Mouse (Mus musculus) spleen, adult 2 months (tissue): Measurements from ENCODE around the gene Epb41l1. TPM values are rescaled to one million over a fixed set of nuclear protein-coding genes. Genes with fewer than 3 reads are reported as not detected.
"Not testable (repeated sequence)": the region's sequence is repeated elsewhere in the genome, so short reads cannot be mapped to it uniquely, and the experiment has no call there.

Experiments used
- DNase-seq, 2 experiments: peaks; one replicate each; pipeline versions ENCODE4 v3.0.0 to v3.0.0-alpha.2; 2012 to 2021; ENCODE audit warnings: low spot score in 2 of 2, low read depth in 1 of 2
- H3K27ac ChIP-seq: fragments of 200-500 bp; 2 replicates; pipeline ENCODE4 v1.5.1; 2012; ENCODE audit warnings: low read length, inconsistent platforms; ENCODE audit not compliant: insufficient read depth
- H3K27me3 ChIP-seq: fragments of 200-500 bp; 2 replicates; pipeline ENCODE4 v1.6.1; 2012; ENCODE audit warnings: mild to moderate bottlenecking, moderate library complexity, low read length, inconsistent platforms; ENCODE audit not compliant: control insufficient read depth, insufficient read depth
- H3K36me3 ChIP-seq: fragments of 200-500 bp; 2 replicates; pipeline ENCODE4 v1.6.1; 2012; ENCODE audit warnings: mild to moderate bottlenecking, low read length, inconsistent platforms; ENCODE audit not compliant: control insufficient read depth, insufficient read depth
- H3K4me1 ChIP-seq: fragments of 200-500 bp; 2 replicates; pipeline ENCODE4 v1.6.1; 2011; ENCODE audit warnings: inconsistent platforms; ENCODE audit not compliant: control insufficient read depth, insufficient read depth, insufficient read length
- H3K4me3 ChIP-seq: fragments of 200-500 bp; 2 replicates; pipeline ENCODE4 v1.5.1; 2011; ENCODE audit warnings: mild to moderate bottlenecking, inconsistent platforms; ENCODE audit not compliant: insufficient read depth, insufficient read length; ENCODE audit errors: extremely low read depth
- CTCF ChIP-seq: fragments of 200-500 bp; IDR thresholded peaks from 2 replicates; pipeline ENCODE4 v1.5.1; 2011; ENCODE audit warnings: mild to moderate bottlenecking, inconsistent platforms; ENCODE audit not compliant: insufficient read depth, insufficient read length, insufficient replicate concordance; ENCODE audit errors: extremely low read depth
- POLR2A ChIP-seq: fragments of 200-500 bp; IDR thresholded peaks from 2 replicates; pipeline ENCODE4 v1.6.1; 2011; ENCODE audit warnings: low read depth, low read length, inconsistent platforms
- WGBS: fragments of 180-500 bp; shearing (Covaris S2); methylation state at CpG from one replicate; pipeline ENCODE4 v1.1.7; 2018; 5-methylcytosine and 5-hydroxymethylcytosine counted together
- polyA plus RNA-seq: library from polyadenylated mRNA; depleted of rRNA; stranded (reverse); fragments of >200 nt; gene quantifications from 2 replicates; pipeline ENCODE4 v1.2.3, GENCODE M21; 2012; rRNA removed

Gene Epb41l1
- 3.2 and 4.4 TPM in 2 replicates for polyA plus RNA-seq

DNA sequence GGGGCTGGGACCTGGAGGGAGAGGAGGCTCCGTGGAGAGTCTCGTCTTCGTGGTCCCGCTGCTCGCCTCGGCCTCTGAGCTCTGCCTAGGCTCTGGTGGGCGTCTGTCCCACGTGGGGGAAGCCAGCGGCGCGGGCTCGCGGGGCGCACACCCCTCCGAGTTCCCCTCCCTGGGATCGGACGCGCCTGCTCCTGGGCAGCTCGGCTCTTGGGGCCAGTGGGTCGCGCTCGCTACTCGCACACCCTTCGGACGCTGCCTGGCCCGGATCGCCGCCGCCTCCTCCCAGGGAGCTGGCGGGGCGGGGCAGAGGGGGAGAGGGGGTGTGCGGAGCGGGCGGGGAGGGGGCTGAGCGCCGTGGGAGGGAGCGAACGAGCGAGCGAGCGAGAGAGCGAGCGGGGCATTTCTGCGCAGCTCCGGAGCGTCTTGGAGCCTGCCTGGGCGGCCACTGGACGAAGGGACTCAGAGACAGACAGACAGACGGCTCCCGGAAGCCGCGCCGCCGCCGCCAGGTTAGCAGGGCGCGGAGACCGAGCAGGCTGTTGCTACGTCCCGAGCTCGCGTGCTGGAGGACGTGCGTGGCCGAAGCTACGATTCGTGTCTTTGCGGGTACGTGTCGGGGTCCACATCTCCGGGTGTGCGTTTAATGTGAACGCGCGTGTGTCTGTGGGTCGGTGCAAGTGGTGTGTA is at the start of gene Epb41l1:
Gene Epb41l1, plus strand, starts transcription at position 216 of the 687 bp plus-strand sequence.
- 2% methylated on average over 71 of the region's 76 CpGs for WGBS
- TF ChIP-seq POLR2A (no peak), CTCF (no peak)
- Histone ChIP-seq H3K27ac (no peak within 1 kb of the TSS), H3K27me3 (peaks cover 9% of the 10 kb centered on the region), H3K36me3 (no peaks in the 10 kb centered on the region), H3K4me3 (peak within 1 kb of the TSS; percentile 61), H3K4me1 (peaks cover 8% of the 10 kb centered on the region)
- DNase-seq = peak in 1 of 2 experiments; percentile 12

DNA sequence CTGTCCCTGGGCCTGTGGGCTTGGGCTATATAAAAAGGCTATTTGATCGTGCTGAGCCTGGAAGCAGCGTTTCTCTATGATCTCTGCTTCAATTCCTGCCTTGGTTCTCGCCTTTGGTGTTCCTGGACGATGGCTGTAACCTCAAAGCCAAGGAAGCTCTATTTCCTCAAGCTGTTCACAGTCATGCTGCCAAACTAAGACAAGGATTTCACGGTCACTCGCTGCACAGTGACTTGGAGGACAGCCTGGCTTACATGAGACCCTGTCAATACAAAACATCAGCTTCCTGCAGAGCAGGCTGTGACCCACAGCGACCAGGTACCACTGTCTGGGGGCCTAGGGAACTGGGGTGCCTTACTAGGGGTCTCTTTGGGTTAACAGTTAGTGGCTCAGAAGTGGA is 43.8 kb upstream of the Epb41l1 start:
- WGBS = 82% methylated on average over 7 of the region's 7 CpGs
- no peaks in the 10 kb centered on the region for H3K36me3 ChIP-seq
- H3K27me3 ChIP-seq = no peaks in the 10 kb centered on the region
- H3K4me1 ChIP-seq = no peaks in the 10 kb centered on the region
- DNase-seq = no peak
- TF ChIP-seq POLR2A (no peak), CTCF (no peak)
- H3K27ac ChIP-seq = no peak overlapping the region; the same call in 1 of the 2 replicates
- no peak overlapping the region for H3K4me3 ChIP-seq

GRCm38 (mm10) chr2:156379929-156380328 is 40.8 kb upstream of the Epb41l1 start:
- 93% methylated on average over 10 of the region's 10 CpGs for WGBS
- TF ChIP-seq POLR2A = no peak
- Histone ChIP-seq H3K27ac (no peak overlapping the region), H3K36me3 (no peaks in the 10 kb centered on the region), H3K27me3 (no peaks in the 10 kb centered on the region), H3K4me1 (no peaks in the 10 kb centered on the region), H3K4me3 (no peak overlapping the region)
- DNase-seq = no peak

- Histone ChIP-seq H3K36me3 (no peaks in the 10 kb centered on the region), H3K4me1 (no peaks in the 10 kb centered on the region), H3K4me3 (no peak overlapping the region), H3K27me3 (no peaks in the 10 kb centered on the region), H3K27ac (no peak overlapping the region)
- no peak for DNase-seq
- 90% methylated on average over 4 of the region's 4 CpGs for WGBS
- no peak for TF ChIP-seq CTCF
- no peak for TF ChIP-seq POLR2A
Measured at GRCm38 (mm10) chr2:156381350-156381749, 39.4 kb upstream of the Epb41l1 start.

DNA sequence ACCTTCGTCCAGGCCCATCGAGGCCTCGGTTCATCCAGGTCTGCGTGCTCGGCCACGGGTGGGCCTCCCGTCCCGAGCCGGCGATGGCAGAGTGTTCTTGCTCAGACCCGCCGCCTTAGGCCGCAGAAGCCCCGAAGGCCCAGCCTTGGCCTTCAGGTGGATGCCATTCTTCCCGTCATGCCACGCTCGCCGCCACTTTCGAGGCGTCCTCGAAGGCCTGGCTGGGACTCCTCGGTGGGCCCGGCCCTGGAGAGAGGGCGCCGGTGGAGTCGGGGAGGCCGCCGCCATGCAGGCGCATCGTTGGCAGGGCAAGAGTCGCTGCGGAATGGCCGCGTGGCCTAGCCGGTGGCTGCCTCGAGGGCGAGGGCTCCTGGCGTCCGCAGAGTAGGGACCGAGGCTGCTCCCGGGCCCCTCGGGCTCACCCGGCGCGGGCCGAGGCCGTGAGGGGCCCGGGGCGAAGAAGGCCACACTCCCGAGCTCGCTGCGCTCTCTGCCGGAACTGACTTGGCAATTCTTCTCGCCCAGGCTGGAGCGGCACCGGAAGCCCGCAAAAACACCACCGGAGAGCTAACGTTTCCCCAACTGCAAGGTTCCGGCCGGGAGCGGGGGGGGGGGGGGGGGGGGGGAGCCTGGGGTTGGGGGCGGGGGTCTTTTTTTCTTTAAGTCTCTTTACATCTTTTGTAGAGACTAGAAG is 28.1 kb upstream of the Epb41l1 start:
- DNase-seq = peak; percentile 54 to 58
- not testable (repeated sequence) for H3K27ac ChIP-seq, H3K4me1 ChIP-seq, H3K36me3 ChIP-seq, H3K27me3 ChIP-seq
- peak overlapping the region; percentile 49 for H3K4me3 ChIP-seq
- WGBS = under 1% methylated on average over 18 of the region's 63 CpGs

DNA sequence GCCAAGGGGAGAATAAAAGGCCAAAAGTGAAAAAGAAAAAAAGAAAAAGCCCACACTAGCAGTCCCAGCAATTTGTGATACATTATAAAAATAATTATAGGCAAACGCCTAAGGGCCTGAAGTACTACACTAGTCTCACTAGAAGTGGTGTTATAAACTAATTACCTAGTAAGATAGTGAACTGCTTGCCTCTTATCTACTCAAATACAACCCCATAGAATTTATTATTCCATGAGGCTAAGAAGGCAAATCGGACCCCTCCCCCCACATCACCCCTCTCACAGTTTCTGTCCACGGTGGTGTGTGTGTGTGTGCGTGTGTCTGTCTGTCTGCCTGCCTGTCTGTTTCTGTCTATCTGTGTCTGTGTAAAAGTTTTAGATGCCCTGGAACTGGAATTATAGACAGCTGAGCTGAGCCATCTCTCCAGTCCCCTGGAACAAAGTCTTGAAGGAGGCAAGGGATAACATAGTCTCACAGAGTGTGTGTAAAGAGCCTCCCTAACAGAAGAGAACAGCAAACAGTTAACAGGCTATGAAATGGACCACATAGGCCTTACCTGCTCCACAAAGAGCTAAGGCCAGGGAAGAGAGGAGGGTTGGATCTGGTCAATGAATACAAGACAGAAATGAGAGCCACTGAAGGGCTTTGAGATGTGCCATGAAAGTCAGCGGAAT is 27.4 kb upstream of the Epb41l1 start:
- H3K36me3 ChIP-seq = no peaks in the 10 kb centered on the region
- peak overlapping the region; percentile 18; the same call in 1 of the 2 replicates for H3K4me3 ChIP-seq
- no peak for DNase-seq
- H3K27ac ChIP-seq = no peak overlapping the region
- H3K4me1 ChIP-seq = no peaks in the 10 kb centered on the region; the same call in 1 of the 2 replicates
- 50% methylated on average over 5 of the region's 5 CpGs for WGBS
- no peaks in the 10 kb centered on the region for H3K27me3 ChIP-seq
- no peak for TF ChIP-seq CTCF
- TF ChIP-seq POLR2A = no peak

DNA sequence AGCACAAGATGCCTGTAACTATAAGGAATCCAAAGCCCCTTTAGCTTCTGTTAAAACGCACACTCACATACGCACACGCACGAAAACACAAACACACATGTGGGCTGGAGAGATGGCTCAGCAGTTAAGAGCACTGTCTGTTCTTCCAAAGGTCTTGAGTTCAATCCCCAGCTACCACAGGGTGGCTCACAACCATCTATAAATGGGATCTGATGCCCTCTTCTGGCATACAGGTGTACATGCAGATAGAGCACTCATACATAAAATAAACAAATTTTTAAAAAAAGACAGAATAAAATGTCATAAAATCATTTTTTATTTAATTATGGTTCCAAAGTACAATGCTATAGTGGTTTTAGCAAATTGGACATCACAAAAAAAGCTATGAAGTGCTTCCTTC is 26.4 kb upstream of the Epb41l1 start:
- no peaks in the 10 kb centered on the region; the same call in 1 of the 2 replicates for H3K4me1 ChIP-seq
- no peak overlapping the region for H3K27ac ChIP-seq
- DNase-seq = no peak
- TF ChIP-seq POLR2A = no peak
- 97% methylated on average over 4 of the region's 4 CpGs for WGBS
- no peaks in the 10 kb centered on the region for H3K27me3 ChIP-seq
- no peaks in the 10 kb centered on the region for H3K36me3 ChIP-seq
- no peak overlapping the region for H3K4me3 ChIP-seq
